Mouse (Mus musculus) myocyte (in vitro differentiated cells): ENCODE data around the gene Bdh1.

ENCODE experiments used
- CEBPB ChIP-seq: IDR thresholded peaks from 2 replicates; pipeline ENCODE4 v1.6.1; 2011; ENCODE audit warnings: mild to moderate bottlenecking, moderate library complexity; ENCODE audit not compliant: poor library complexity, insufficient read depth, severe bottlenecking
- E2F4 ChIP-seq: IDR thresholded peaks from one replicate; pipeline ENCODE4 v1.6.1; 2011; ENCODE audit warnings: mild to moderate bottlenecking, control low read depth, moderate library complexity; ENCODE audit not compliant: insufficient read depth
- MYOG ChIP-seq, 3 experiments: IDR thresholded peaks; one replicate each; pipeline ENCODE4 v1.6.1; 2011; ENCODE audit warnings: control low read depth in 2 of 3, low read depth in 2 of 3, mild to moderate bottlenecking in 2 of 3; ENCODE audit not compliant: insufficient read length in 2 of 3, control insufficient read depth in 1 of 3, insufficient read depth in 1 of 3
- POLR2A ChIP-seq: IDR thresholded peaks from one replicate; pipeline ENCODE4 v1.6.1; 2011; ENCODE audit warnings: low read depth, mild to moderate bottlenecking, control low read depth, moderate library complexity; ENCODE audit not compliant: insufficient read length
- POLR2AphosphoS2 ChIP-seq: IDR thresholded peaks from one replicate; pipeline ENCODE4 v1.6.1; 2011; ENCODE audit warnings: low read depth, control low read depth; ENCODE audit not compliant: insufficient read length
- TCF12 ChIP-seq: IDR thresholded peaks from one replicate; pipeline ENCODE4 v1.6.1; 2011; ENCODE audit warnings: mild to moderate bottlenecking, control low read depth; ENCODE audit not compliant: poor library complexity, insufficient read depth, severe bottlenecking
- USF1 ChIP-seq: IDR thresholded peaks from one replicate; pipeline ENCODE4 v1.6.1; 2011; ENCODE audit warnings: low read depth, mild to moderate bottlenecking, control low read depth, moderate library complexity

DNA sequence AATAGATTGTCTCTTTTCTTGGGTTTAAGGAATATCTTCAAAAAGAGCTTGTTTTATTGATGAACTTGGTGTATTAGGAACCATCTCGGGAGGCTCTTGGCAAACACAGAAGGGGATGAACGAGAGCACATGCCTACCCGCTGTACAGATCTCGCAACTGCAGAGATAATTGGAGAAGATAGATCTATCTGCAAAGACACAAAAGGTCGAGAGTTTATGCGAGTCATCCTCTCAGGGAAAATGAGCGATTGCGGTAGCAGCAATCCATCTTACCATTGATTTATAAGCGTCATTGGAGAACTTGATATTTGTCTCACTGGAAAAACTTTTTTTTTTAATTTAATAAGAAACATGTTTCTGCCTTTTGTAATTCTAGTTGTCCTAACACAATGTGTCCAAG is 73.7 kb downstream of the Bdh1 start:
- TF ChIP-seq POLR2A (no peak), E2F4 (no peak), USF1 (no peak), POLR2AphosphoS2 (no peak), CEBPB (no peak), TCF12 (no peak), MYOG (IDR thresholded peaks at IDR 0.05; ENCODE audit: control insufficient read depth in 1 of 3, insufficient read depth in 1 of 3, insufficient read length in 2 of 3, low read depth in 2 of 3) (no peak)
